Mouse (Mus musculus): ENCODE measurements around the gene Rbp7. TPM values are rescaled to one million over a fixed set of nuclear protein-coding genes. Genes with fewer than 3 reads are reported as not detected.

Gene Rbp7
- polyA plus RNA-seq, 1 experiment = not detected

DNA sequence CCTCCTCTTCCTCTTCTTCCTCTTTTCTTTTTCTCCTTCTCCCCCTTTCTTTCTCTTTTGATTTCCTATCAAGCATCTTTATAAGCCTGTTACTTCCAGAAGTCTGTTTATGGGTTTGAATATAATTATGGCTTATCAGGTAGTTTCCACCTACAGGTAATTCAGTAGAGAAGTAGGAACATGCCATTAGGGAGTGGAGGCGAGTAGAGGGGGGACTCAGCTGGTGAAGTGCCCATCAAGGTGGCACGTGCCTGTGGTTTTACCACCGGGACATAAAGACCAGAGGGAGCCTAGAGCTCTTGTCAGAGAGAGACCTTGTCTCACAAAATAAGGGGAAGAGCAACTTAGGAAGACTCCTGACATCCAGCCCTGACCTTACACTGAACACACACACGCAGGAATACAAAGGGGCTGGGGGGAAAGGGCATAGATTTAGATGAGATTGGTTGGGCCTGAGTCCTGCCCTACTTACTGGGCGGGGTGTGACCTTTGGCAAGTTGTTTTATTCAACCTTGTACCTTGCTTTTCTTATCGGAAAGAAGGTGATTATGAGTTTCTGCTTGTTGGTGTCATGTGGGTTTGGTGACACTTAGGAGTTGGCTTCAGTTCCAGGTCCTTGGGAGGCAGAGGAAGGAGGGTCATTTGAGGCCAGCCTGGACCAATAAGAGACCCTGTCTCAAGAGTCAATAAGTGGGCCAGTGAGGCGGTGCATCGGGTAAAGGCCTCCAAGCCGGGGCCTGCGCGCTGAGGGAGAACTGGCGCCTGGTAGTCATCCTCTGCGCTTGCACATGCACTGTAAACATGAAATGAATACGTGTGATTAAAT, 34.9 kb upstream of the Rbp7 start:
- peaks cover 29% of the 10 kb centered on the region for H3K79me2 ChIP-seq (ENCODE audit: control insufficient read depth, insufficient read depth)
- peaks cover 1% of the 10 kb centered on the region for H3K79me3 ChIP-seq (ENCODE audit: low read depth)
- no peak overlapping the region for H3ac ChIP-seq (ENCODE audit: control insufficient read depth, insufficient read length, low read depth)
- no peak overlapping the region for H3K4me3 ChIP-seq (ENCODE audit: insufficient read depth, poor library complexity, severe bottlenecking)
- no peaks in the 10 kb centered on the region for H3K27me3 ChIP-seq (ENCODE audit: control insufficient read depth, insufficient read depth, insufficient read length)
- TF ChIP-seq CTCF (IDR thresholded peaks at IDR 0.05; ENCODE audit: control insufficient read depth, insufficient read depth, insufficient read length) (no peak), CEBPB (IDR thresholded peaks at IDR 0.05; ENCODE audit: low read depth) (no peak), MYOD1 (IDR thresholded peaks at IDR 0.05; ENCODE audit: control insufficient read depth, insufficient read length, low read depth) (no peak), MAX (IDR thresholded peaks at IDR 0.05) (no peak), FOSL1 (IDR thresholded peaks at IDR 0.05; ENCODE audit: insufficient read depth, low read length, poor library complexity, severe bottlenecking) (no peak), MYOG (IDR thresholded peaks at IDR 0.05; ENCODE audit: control insufficient read depth, extremely low read depth, insufficient read length) (no peak), USF1 (IDR thresholded peaks at IDR 0.05; ENCODE audit: low read depth) (no peak)
- H3K36me3 ChIP-seq (ENCODE audit: control insufficient read depth, insufficient read depth) = peaks cover 51% of the 10 kb centered on the region

DNA sequence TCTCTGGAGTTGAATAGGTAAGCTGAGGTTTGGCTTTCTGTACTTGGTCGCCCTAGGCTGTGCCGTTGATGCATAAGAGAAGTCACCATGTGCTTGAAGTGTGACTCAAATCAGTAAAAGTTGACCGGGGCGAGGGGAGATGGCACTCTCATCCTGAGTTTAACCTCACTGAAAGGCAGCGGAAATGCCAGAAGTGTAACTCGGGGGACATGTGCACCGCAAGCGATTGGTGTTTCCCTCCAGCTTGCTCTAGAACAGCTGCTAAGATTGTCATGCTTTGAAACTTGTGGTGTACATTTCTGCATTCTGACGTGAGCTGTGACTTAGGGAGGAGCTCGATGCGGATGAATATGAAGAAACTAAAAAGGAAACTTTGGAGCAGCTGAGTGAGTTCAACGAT, 33.0 kb upstream of the Rbp7 start:
- peaks cover 35% of the 10 kb centered on the region for H3K36me3 ChIP-seq (ENCODE audit: control insufficient read depth, insufficient read depth)
- H3K79me2 ChIP-seq (ENCODE audit: control insufficient read depth, insufficient read depth) = peaks cover 48% of the 10 kb centered on the region
- TF ChIP-seq MYOG (IDR thresholded peaks at IDR 0.05; ENCODE audit: control insufficient read depth, extremely low read depth, insufficient read length) (no peak), MAX (IDR thresholded peaks at IDR 0.05) (peak; percentile 73), CEBPB (IDR thresholded peaks at IDR 0.05; ENCODE audit: low read depth) (no peak), MYOD1 (IDR thresholded peaks at IDR 0.05; ENCODE audit: control insufficient read depth, insufficient read length, low read depth) (peak; percentile 90), USF1 (IDR thresholded peaks at IDR 0.05; ENCODE audit: low read depth) (no peak), CTCF (IDR thresholded peaks at IDR 0.05; ENCODE audit: control insufficient read depth, insufficient read depth, insufficient read length) (no peak), FOSL1 (IDR thresholded peaks at IDR 0.05; ENCODE audit: insufficient read depth, low read length, poor library complexity, severe bottlenecking) (no peak)
- H3ac ChIP-seq (ENCODE audit: control insufficient read depth, insufficient read length, low read depth) = peak overlapping the region; percentile 35
- peaks cover 3% of the 10 kb centered on the region for H3K79me3 ChIP-seq (ENCODE audit: low read depth)
- no peaks in the 10 kb centered on the region for H3K27me3 ChIP-seq (ENCODE audit: control insufficient read depth, insufficient read depth, insufficient read length)
- H3K4me3 ChIP-seq (ENCODE audit: insufficient read depth, poor library complexity, severe bottlenecking) = no peak overlapping the region

DNA sequence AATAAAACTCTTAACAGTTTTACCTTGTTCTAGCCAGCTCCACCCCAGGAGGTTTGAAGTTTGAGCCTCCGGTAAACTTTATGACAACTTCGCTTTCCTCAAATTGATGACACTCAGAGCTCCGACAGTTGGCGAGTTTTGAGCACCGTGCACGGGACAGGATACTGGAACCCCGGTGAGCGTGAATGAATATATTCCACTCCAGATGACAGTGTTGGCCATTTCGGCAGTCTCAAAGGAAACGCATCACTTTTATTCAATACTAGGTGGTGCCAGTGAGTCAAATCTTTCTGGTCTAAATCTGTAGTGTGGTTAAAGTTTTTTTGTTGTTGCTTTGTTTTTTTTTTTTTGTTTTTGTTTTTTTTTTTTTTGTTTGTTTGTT, 31.0 kb upstream of the Rbp7 start:
- Histone ChIP-seq H3K79me3 (ENCODE audit: low read depth) (peaks cover 3% of the 10 kb centered on the region), H3K27me3 (ENCODE audit: control insufficient read depth, insufficient read depth, insufficient read length) (no peaks in the 10 kb centered on the region), H3K36me3 (ENCODE audit: control insufficient read depth, insufficient read depth) (peaks cover 31% of the 10 kb centered on the region), H3K79me2 (ENCODE audit: control insufficient read depth, insufficient read depth) (peaks cover 53% of the 10 kb centered on the region), H3ac (ENCODE audit: control insufficient read depth, insufficient read length, low read depth) (peak overlapping the region; percentile 99), H3K4me3 (ENCODE audit: insufficient read depth, poor library complexity, severe bottlenecking) (peak overlapping the region; percentile 91)
- TF ChIP-seq MYOD1 (IDR thresholded peaks at IDR 0.05; ENCODE audit: control insufficient read depth, insufficient read length, low read depth) = no peak
- no peak for TF ChIP-seq USF1 (IDR thresholded peaks at IDR 0.05; ENCODE audit: low read depth)
- no peak for TF ChIP-seq MAX (IDR thresholded peaks at IDR 0.05)
- no peak for TF ChIP-seq CTCF (IDR thresholded peaks at IDR 0.05; ENCODE audit: control insufficient read depth, insufficient read depth, insufficient read length)
- no peak for TF ChIP-seq FOSL1 (IDR thresholded peaks at IDR 0.05; ENCODE audit: insufficient read depth, low read length, poor library complexity, severe bottlenecking)

DNA sequence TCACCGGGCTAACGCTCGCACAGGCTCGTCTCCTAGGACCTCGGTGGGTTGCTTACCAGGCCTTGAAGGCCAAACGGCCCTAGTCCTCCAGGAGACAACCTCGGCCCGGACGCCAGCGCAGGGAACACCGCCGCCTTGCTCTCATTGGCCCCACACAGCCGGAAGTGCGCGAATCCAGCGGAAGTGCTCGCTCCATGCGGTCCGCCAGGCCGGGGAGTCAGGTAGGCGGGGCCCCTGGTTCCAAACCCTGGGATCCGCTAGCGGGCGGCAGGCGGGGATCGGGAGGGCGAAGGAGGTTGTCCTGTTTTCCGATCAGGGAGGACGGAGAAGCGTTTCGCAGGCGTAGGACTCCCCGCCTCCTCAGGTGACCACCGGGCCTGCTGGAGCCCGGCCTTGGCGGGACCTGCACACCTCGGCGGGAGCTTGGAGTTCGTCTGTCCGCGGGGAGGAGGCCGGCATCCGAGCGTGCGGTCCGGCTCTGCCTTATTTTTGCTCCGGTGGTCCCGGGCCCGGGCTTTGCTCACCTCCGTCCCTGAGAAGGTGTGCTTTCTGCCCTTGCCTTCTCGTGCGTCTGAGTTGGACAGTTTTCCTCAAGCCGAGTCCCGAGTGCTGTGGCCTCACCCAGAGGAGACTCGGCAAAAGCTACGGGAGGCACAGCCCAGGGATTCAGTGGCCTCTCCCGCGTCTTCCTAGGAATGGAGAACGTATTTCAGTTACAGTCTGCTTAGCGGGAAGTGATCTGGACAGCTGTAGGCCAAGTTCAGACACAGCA, 30.5 kb upstream of the Rbp7 start, which contains the start of the genes Nmnat1 and Lzic:
Nmnat1 (minus strand) TSS at position 150 of the 772 bp plus-strand sequence.
Lzic (plus strand) TSS at position 177 of the 772 bp plus-strand sequence.
- Histone ChIP-seq H3K27me3 (ENCODE audit: control insufficient read depth, insufficient read depth, insufficient read length) (no peaks in the 10 kb centered on the region), H3K4me3 (ENCODE audit: insufficient read depth, poor library complexity, severe bottlenecking) (peak within 1 kb of the TSS; percentile 91), H3ac (ENCODE audit: control insufficient read depth, insufficient read length, low read depth) (peak within 1 kb of the TSS; percentile 99), H3K79me3 (ENCODE audit: low read depth) (peaks cover 3% of the 10 kb centered on the region), H3K36me3 (ENCODE audit: control insufficient read depth, insufficient read depth) (peaks cover 25% of the 10 kb centered on the region), H3K79me2 (ENCODE audit: control insufficient read depth, insufficient read depth) (peaks cover 53% of the 10 kb centered on the region)
- TF ChIP-seq MAX (IDR thresholded peaks at IDR 0.05) = peak; percentile 48
- no peak for TF ChIP-seq MYOD1 (IDR thresholded peaks at IDR 0.05; ENCODE audit: control insufficient read depth, insufficient read length, low read depth)

DNA sequence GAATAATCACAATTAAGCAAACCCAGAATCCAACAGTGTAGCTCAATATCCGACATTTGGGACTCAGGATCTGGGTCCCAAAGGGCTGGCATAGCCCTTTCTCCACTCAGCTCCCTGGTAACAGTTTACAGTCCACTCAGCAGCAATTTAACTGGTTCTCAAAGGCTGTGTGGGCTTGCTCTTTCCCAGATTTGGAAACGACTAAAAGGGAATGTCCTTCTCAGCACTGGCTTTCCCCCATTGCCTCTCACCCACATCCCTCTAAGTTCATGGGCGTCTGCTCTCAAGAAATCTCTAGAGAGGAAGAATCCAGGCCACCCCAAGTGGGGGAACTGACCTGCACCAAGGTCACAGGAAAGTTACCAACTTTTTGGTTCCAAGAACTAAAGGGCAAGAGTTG, 29.8 kb upstream of the Rbp7 start:
- peak overlapping the region; percentile 91 for H3K4me3 ChIP-seq (ENCODE audit: insufficient read depth, poor library complexity, severe bottlenecking)
- peaks cover 18% of the 10 kb centered on the region for H3K36me3 ChIP-seq (ENCODE audit: control insufficient read depth, insufficient read depth)
- no peak for TF ChIP-seq CTCF (IDR thresholded peaks at IDR 0.05; ENCODE audit: control insufficient read depth, insufficient read depth, insufficient read length)
- peaks cover 53% of the 10 kb centered on the region for H3K79me2 ChIP-seq (ENCODE audit: control insufficient read depth, insufficient read depth)
- H3K79me3 ChIP-seq (ENCODE audit: low read depth) = peaks cover 3% of the 10 kb centered on the region
- H3ac ChIP-seq (ENCODE audit: control insufficient read depth, insufficient read length, low read depth) = peak overlapping the region; percentile 86
- H3K27me3 ChIP-seq (ENCODE audit: control insufficient read depth, insufficient read depth, insufficient read length) = no peaks in the 10 kb centered on the region

DNA sequence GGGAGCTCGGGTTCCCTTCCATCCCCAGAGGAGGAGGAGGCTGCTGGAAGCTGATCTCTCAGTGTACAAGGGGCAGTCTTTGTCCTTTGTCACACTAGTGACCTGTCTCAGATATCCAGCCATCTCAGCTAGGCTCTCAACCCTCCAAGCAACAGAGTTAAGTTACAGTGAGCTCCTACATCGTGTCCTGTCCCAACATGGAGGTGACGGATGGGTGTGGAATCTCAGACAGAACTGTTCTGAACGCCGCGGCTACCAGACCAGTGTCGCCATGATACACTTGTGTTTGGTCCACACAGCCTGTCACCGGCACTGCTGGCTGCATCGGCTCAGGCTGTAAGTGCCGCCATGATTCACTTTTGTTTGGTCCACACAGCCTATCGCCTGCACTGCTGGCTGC, 22.3 kb upstream of the Rbp7 start, which contains the start of gene Tmem274:
Tmem274 (plus strand) TSS at position 301 of the 400 bp plus-strand sequence.
- Histone ChIP-seq H3K27me3 (ENCODE audit: control insufficient read depth, insufficient read depth, insufficient read length) (no peaks in the 10 kb centered on the region), H3K79me3 (ENCODE audit: low read depth) (no peaks in the 10 kb centered on the region), H3ac (ENCODE audit: control insufficient read depth, insufficient read length, low read depth) (no peak within 1 kb of the TSS), H3K4me3 (ENCODE audit: insufficient read depth, poor library complexity, severe bottlenecking) (no peak within 1 kb of the TSS), H3K36me3 (ENCODE audit: control insufficient read depth, insufficient read depth) (no peaks in the 10 kb centered on the region), H3K79me2 (ENCODE audit: control insufficient read depth, insufficient read depth) (no peaks in the 10 kb centered on the region)
- no peak for TF ChIP-seq USF1 (IDR thresholded peaks at IDR 0.05; ENCODE audit: low read depth)

Measured in C2C12 (cell line).